Mouse (Mus musculus) lung, postnatal 0 days (tissue): ENCODE results near the gene Ubl4b.

ENCODE experiments used
- CTCF ChIP-seq: IDR thresholded peaks from 2 replicates; pipeline ENCODE4 v1.5.1; 2016; ENCODE audit warnings: antibody characterized with exemption, mild to moderate bottlenecking
- EP300 ChIP-seq: IDR thresholded peaks from 2 replicates; pipeline ENCODE4 v1.6.1; 2016; ENCODE audit warnings: antibody characterized with exemption, mild to moderate bottlenecking, control low read depth

- TF ChIP-seq CTCF (no peak), EP300 (no peak)
Measured at GRCm38 (mm10) chr3:107534951-107535350, 19.9 kb downstream of the Ubl4b start.
